Mouse (Mus musculus) layer of hippocampus, postnatal 14 days (tissue): ENCODE data around the gene Ddias. TPM values are rescaled to one million over a fixed set of nuclear protein-coding genes. Genes with fewer than 3 reads are reported as not detected.
"Not testable (repeated sequence)": the region's sequence is repeated elsewhere in the genome, so short reads cannot be mapped to it uniquely, and the experiment has no call there.

Experiments
- DNase-seq, 2 experiments: peaks; one replicate each; pipeline ENCODE4 v3.0.0; 2021 to 2022; ENCODE audit warnings: low spot score in 2 of 2, mixed read lengths in 1 of 2
- long read RNA-seq, 2 experiments: library from polyadenylated mRNA; stranded (forward); transcript quantifications; one replicate each; pipeline ENCODE4 v2.0.0; 2021
- total RNA-seq, 2 experiments: library from RNA; stranded (reverse); gene quantifications; 2 replicates each; pipeline ENCODE4 v1.2.3; 2021

Ddias gene
- 1 to 10 TPM in 1 of 2 experiments, under 1 TPM in 1; 0.86 to 2.2 TPM for total RNA-seq
- long read RNA-seq, experiment 1, partial matches to known transcripts = 0 of 1 reads
- long read RNA-seq, experiment 1, other reads (novel, unspliced or antisense) = 0 of 1 reads
- long read RNA-seq, experiment 2 = 0 reads

DNA sequence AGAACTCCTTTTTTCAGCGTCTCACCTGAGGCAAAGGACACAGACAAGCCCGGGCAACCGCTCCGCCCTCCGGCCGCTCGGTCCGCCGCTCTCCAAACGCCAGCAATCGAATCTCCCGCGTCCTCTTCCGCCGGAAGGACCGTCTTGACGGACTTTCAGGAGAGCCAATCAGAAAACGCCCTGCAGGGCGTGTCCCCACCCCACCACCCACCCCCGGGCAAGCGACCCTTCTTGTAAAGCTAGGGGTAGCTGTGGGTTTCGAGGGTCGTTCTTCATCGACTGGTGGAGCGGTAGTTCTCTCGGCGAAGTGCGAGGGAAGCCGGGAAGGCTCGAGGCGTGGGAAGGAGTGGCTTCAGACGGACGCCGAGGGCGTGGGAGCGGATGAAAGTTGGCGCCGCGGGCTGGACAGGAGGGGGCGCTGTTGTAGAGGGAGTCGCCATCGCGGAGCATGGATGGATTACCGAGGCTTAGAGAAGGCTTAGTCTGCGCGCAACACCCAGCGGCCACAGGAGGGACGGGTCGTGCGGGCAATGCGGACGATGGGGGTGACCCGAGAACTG, at the start of gene Ddias, which contains the start of gene Prcp:
Ddias (minus strand) TSS at position 132 of the 560 bp plus-strand sequence.
Prcp (plus strand) TSS at position 355 of the 560 bp plus-strand sequence.
- DNase-seq = peak; percentile 92 to 96

- no peak for DNase-seq
Observed at GRCm38 (mm10) chr7:92920857-92921172, 46.8 kb upstream of the Ddias start.

DNA sequence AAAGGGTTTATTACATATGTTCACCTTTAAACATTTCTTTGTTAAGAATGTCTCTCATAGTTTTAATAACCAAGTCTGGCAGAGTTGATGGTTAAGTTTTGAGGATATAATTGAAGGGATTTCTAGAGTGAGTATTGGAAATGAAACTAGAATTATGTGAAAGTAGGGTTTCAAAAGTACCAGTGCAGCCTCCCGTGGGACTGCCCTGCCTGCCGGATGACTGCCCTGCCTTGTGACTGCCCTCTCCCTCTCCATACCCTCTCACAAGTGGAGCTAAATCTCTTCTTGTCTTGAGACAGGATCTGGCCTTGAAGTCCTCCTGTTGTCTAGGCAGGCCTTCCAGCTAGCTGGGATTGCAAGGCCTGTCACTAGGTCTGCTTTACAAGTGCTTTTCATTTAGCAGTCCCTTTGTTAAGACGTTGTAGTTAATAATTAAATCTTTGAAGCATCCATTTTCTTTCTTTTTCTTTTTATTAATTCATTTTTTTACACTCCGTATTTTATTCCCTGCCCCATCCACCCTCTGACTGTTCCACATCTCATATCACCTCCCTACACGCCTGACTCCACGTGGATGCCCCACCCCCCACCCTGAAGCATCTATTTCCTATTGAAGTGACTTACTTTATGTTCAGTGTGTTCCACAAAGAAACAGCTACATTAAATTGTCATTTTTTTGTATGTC, 46.3 kb upstream of the Ddias start:
- DNase-seq = no peak

DNA sequence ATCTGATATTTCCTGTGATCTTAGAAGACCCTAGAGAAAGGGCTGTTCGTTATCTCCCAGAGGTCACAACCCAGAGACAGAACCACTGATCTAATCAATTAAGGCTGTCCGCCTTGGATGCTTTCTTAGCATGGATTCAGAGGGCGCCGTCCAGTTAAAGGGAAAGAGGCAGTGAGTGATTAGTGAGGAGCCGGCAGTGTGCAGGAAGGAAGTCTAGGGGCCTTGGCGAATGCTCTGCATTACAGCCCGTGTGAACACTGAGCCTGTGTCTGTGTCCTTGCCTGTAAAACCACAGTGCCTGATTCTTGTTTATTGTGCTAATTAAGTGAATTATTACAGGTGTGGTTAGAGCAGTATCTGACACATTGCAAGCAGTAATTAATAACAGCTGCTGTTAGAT, 30.2 kb upstream of the Ddias start:
- DNase-seq = not testable (repeated sequence)

GRCm38 (mm10) chr7:92903360-92904038, 29.5 kb upstream of the Ddias start:
- DNase-seq = peak; percentile 46 to 47

- DNase-seq = no peak
Observed at GRCm38 (mm10) chr7:92897021-92897420, 23.0 kb upstream of the Ddias start.

DNA sequence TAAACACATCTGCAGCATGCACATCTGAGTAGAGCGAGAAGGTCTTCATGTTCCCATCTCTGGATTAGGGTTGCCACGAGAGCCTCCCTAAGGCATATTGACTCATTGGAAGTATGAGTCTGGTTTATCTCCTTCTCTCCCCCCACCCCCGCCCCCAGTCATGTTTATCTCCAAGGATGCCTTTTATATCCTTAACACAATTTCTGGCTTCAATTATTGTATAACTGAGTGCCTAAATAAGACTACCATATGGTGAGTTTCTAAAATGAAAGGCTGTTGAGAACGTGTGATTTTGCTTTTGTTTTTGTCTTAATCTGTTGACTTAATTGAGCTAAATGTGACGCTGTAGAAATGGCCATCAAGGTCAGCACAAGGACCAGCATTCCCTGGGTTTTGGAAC, 22.0 kb upstream of the Ddias start:
- no peak for DNase-seq

GRCm38 (mm10) chr7:92893478-92893877, 19.4 kb upstream of the Ddias start:
- DNase-seq = no peak

- DNase-seq = no peak
Observed at GRCm38 (mm10) chr7:92890618-92891230, 16.7 kb upstream of the Ddias start.

DNA sequence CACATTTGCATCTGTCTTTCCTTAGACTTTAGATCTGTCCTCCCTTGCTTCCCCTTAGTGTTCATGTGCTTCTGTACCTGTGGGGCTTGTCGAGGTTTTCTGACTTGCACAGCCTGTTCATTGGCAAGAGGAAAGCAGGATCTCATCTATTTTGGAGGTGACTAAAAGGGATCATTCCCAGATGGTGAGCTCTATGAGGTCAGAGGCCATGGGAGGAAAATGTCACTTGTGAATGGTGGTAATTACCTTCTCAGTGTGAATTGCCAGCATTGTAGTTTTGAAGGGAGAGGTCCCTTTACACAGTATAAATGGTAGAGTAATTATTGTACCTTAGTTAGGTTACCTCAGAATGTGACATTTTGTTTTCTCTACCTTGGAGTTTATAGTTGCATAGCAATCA, 16.2 kb upstream of the Ddias start:
- DNase-seq = no peak

GRCm38 (mm10) chr7:92887230-92887629, 13.2 kb upstream of the Ddias start:
- no peak for DNase-seq

GRCm38 (mm10) chr7:92886801-92887200, 12.8 kb upstream of the Ddias start:
- no peak for DNase-seq

DNA sequence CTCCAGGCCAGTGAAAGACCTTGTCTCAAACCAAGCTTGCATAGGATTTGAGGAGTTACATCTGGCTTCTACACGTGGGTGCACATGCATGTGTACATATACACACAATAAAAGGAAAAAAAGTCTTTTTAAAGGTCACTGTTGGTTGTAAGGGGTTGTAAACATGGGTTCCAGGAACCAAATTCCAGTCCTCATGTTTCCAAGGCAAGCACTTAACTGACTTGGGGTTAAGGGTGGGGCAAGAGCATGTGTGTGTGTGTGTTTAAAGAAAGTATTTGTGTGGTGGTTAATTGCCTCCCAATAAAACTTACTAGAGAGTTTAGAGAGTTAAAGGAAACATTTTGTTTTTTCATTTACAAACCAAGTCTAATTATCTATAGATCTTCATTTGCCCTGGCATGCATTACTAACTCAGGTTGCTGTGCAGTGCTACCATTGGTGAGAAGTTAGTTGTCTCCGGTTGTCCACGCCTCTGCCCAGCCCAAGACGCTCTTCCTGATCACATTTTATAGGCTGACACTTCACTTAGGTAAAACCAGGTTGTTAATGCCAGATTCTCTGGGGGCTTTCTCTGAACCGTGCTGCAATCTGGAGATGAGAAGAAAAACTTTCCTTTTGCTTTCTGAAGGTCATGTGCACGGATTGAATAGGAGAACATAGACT, 11.1 kb upstream of the Ddias start:
- no peak for DNase-seq

DNA sequence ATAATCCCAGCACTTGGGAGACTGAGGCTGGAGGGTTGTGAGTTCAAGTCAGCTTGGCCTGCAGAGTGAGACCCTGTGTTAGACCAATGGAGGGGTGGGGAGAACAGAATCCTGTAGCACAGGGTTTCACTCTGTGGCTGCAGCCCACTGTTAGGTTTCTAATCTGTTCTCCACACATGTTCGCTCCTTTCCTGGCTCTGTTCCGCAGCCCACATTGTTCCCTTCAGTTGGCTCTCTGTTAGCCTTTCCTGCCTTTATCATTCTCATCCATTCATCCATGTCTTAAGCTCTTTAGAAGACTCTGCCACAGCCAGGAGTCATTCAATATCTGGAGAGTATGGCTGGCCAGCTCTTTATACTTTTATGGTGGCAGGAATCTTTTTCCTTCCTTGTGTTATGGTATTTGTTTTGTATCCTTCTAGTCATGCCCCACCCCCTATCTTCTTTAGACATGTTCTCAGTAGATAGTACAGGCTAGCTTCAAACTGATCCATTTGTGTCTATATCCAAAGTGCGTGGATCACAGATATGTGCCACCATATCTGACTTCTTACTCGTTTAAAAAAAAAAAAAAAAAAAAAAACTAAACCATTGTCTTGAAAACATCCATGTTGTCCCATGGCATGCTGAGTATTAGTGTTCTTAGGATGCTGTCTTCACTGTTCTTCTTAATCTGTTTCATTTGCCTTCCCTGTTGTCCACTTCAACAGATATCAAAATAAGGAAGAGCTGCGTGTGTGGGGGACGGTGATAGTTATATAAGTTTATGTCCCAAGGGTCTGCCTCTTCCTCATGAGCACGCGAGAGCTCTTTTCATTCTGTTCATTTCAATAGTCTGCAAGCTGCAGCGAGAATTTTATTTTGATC, 10.0 kb upstream of the Ddias start:
- no peak for DNase-seq

GRCm38 (mm10) chr7:92878575-92879285, 4.7 kb upstream of the Ddias start:
- DNase-seq = no peak

- no peak for DNase-seq
Observed at GRCm38 (mm10) chr7:92876538-92876937, 2.5 kb upstream of the Ddias start.

DNA sequence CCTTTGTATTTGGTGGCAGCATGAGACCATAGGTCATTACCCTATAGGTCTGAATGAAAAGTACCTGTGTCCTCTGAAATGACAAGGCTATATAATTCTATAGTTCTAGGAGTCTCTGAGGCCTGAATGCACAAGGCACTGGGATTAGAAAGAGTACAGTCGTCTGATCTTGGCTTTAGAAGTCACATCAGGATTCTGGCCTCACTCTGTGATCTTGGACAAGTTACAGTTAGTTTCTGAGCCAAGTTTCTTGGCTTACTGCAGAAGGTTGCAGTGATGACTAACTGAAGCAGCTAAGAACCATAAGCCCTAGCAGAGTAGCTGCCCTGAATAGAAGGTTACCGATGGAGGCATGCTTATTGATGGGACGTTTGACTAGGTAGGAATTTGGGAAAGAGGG, 2.0 kb upstream of the Ddias start:
- no peak for DNase-seq

DNA sequence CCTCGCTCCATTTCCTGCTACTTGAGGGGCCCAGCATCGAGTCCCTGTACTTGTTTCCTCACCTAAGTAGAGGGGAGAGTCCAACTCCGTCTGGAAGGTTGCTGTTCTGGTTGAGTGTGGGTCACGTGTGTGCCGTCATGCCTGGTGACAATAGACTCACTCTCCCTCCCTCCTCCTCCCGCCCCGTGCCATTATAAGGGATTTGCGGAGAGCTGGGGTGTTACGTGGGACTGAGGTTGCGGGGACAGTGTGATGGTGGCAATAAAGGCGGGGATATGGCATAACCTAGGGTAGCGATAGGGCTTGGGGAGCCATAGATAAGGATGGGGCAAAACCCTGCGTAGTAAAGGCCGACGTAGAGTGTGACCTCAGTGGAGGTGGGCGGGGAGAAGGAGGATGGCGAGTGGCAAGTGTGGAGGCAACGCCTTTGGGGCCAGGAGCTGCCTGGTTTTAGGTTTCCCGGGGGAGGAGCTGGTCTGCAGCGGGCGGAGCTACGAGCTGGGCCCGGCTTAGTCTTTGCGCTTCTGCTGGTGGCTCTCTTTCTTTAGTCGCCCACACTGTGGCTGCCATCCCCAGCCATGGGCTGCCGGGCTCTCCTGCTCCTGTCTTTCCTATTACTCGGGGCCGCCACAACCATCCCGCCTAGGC, 838 bp upstream of the Ddias start:
- DNase-seq = peak; percentile 83 to 88

DNA sequence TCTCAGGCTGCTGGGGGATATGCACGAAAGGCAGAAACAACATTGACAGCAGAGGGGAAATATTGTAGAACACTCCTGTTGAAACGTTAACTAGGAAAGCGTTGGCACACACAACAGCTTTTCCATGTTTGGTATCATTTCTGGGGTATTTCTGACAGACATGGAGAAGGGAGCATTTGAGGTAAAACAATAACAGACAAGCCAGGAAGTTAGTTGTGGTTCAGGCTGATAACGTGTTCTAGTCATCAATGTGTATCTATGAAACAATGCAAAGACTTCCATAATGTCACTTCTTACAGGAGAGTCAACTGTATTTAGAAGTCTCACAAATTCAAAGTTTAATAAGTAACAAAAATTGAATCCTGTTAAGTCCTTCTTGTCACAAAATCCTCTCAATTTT, 2.5 kb downstream of the Ddias start:
- no peak for DNase-seq
